Mouse (Mus musculus) neutrophil, adult 65 days (primary cell): ENCODE measurements around the gene Tmcc3. TPM values are rescaled to one million over a fixed set of nuclear protein-coding genes. Genes with fewer than 3 reads are reported as not detected.

Source experiments
- total RNA-seq: library from RNA; stranded (reverse); gene quantifications from 2 replicates; pipeline ENCODE4 v1.2.4, GENCODE M21; 2023

Tmcc3 gene
- total RNA-seq, result 6.0 and 11.2 TPM in 2 replicates

DNA sequence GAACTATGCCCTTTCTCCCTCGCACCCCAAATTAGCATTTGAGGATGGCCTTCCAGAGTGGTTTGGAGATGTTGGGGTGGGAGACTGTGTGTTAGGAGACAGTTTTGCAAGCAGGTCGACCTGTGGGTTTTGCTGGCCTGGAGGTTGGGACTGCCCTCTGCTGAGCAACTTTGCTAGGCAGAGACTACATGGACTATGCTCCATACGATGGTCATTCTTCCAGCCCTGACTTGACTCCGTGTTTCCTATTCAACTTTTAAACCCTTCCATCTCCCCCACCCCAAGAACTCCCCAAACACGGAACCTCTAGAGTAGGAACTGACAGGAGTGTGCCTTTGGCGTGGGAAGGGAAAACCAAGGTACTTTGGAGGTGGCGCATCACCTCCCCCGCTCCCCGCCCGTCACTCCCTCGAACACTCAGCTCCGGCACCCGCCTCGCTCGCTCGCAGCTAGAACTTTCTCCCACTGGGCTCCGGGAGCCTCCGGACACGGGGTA, at the start of gene Tmcc3:
Gene Tmcc3 (plus strand): TSS at position 439 of the 496 bp plus-strand sequence.

DNA sequence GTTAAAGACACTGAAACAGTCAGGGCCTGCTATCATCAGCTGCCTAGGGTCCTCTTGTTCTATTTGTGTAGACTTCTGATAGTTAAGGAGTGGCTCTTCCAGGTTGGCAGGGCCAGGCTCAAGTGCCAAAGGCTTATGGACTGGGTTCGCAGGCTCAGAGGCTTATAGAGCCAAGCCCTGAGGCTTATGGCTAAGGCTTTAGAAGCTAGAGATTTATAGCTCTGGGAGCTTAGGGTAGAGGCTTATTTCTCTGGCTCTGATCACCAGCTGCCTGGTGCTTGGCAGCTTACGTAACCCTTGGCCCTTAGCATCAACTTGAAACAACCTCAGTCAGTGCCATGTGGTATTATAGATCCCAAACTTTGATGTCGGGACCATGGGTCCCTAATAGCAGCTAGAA, 13.3 kb upstream of the Tmcc3 start, which contains the start of gene Gm4792:
Gene Gm4792 (minus strand): TSS at position 233 of the 400 bp plus-strand sequence.

Other genes starting within 250 kb of the Tmcc3 start
- 2.5 and 2.6 TPM in 2 replicates for gene Nr2c1, start 163.9 kb upstream of the Tmcc3 start, total RNA-seq
- gene Ndufa12, start 113.2 kb upstream of the Tmcc3 start, total RNA-seq, result 23.4 and 25.1 TPM in 2 replicates
- gene Gm4792, start 13.2 kb upstream of the Tmcc3 start, total RNA-seq, result not detected in 2 replicates